Mouse (Mus musculus) embryonic fibroblast, embryonic 13.5 days (primary cell): ENCODE measurements at regions not wholly inside any gene's neighbourhood (a gene's known extent, or its start where the extent isn't known, plus 50 kb on each side); places are given as distances from the start of the nearest gene placed in this dataset.

Experiments used
- CTCF ChIP-seq: IDR thresholded peaks from 2 replicates; pipeline ENCODE4 v1.5.1; 2011; ENCODE audit warnings: mild to moderate bottlenecking, control low read depth, low read length, moderate library complexity, borderline replicate concordance; ENCODE audit not compliant: insufficient read depth
- POLR2A ChIP-seq: IDR thresholded peaks from 2 replicates; pipeline ENCODE4 v1.6.1; 2011; ENCODE audit warnings: low read depth, mild to moderate bottlenecking, control low read depth, low read length, moderate library complexity

- TF ChIP-seq CTCF (no peak), POLR2A (no peak)
Measured at GRCm38 (mm10) chr9:112861136-112861535, 625.4 kb upstream of the Arpp21 start.
